Mouse (Mus musculus) limb, embryonic 14.5 days (tissue): ENCODE measurements around the gene Nup54. TPM values are rescaled to one million over a fixed set of nuclear protein-coding genes. Genes with fewer than 3 reads are reported as not detected.

Source experiments
- ATAC-seq: fragments of 200-750 bp; cut with Nextera tagmentation; 2 replicates; pipeline ENCODE4 v1.8.0; 2017; ENCODE audit warnings: low read depth, moderate number of reproducible peaks, moderate TSS enrichment; ENCODE audit not compliant: low FRiP score
- DNase-seq: peaks from one replicate; pipeline ENCODE4 v3.0.0-alpha.2; 2015; ENCODE audit warnings: low spot score
- H3K27ac ChIP-seq: fragments of 300-500 bp; sonication (generic); replicated peaks from 2 replicates; pipeline ENCODE4 v1.5.1; 2014; ENCODE audit warnings: low read depth, mild to moderate bottlenecking, low read length, moderate library complexity, mixed read lengths
- H3K27me3 ChIP-seq: fragments of 300-500 bp; sonication (generic); 2 replicates; pipeline ENCODE4 v1.6.1; 2014; ENCODE audit warnings: low read length, mixed read lengths; ENCODE audit not compliant: control insufficient read depth, insufficient read depth
- H3K36me3 ChIP-seq: fragments of 300-500 bp; sonication (generic); 2 replicates; pipeline ENCODE4 v1.6.1; 2014; ENCODE audit warnings: mild to moderate bottlenecking, low read length, moderate library complexity, mixed read lengths; ENCODE audit not compliant: control insufficient read depth, insufficient read depth
- H3K4me1 ChIP-seq: fragments of 300-500 bp; sonication (generic); 2 replicates; pipeline ENCODE4 v1.6.1; 2014; ENCODE audit warnings: antibody characterized with exemption, low read length, mixed read lengths; ENCODE audit not compliant: control insufficient read depth, insufficient read depth
- H3K4me2 ChIP-seq: fragments of 300-500 bp; sonication (generic); replicated peaks from 2 replicates; pipeline ENCODE4 v1.6.1; 2014; ENCODE audit warnings: low read depth, mild to moderate bottlenecking, low read length, moderate library complexity; ENCODE audit not compliant: severe bottlenecking
- H3K4me3 ChIP-seq: fragments of 300-500 bp; sonication (generic); replicated peaks from 2 replicates; pipeline ENCODE4 v1.5.1; 2014; ENCODE audit warnings: low read length
- H3K9ac ChIP-seq: fragments of 300-500 bp; sonication (generic); 2 replicates; pipeline ENCODE4 v1.6.1; 2014; ENCODE audit warnings: mild to moderate bottlenecking, low read depth, low read length, moderate library complexity; ENCODE audit not compliant: severe bottlenecking
- H3K9me3 ChIP-seq: fragments of 300-500 bp; sonication (generic); 2 replicates; pipeline ENCODE4 v1.6.1; 2016; ENCODE audit warnings: low read length; ENCODE audit not compliant: control insufficient read depth
- POLR2A ChIP-seq: fragments of 200-500 bp; IDR thresholded peaks from 2 replicates; pipeline ENCODE4 v1.8.0; 2012; ENCODE audit warnings: inconsistent platforms, mild to moderate bottlenecking, moderate library complexity, borderline replicate concordance; ENCODE audit not compliant: insufficient read depth, insufficient read length; ENCODE audit errors: extremely low read depth
- WGBS: fragments of 180-500 bp; shearing (Covaris S2); extraction: QIAGEN DNeasy Blood & Tissue Kit; methylation state at CpG from one replicate; pipeline ENCODE4 v1.1.7; 2014; 5-methylcytosine and 5-hydroxymethylcytosine counted together
- polyA plus RNA-seq, 2 experiments: library from polyadenylated mRNA; depleted of rRNA in 1 of 2; stranded (reverse) in 1 of 2; unstranded in 1 of 2; fragments of >200 nt; fragmentation: Nextera tagmentation in 1 of 2; extraction: Ambion mirVana in 1 of 2; gene quantifications; 2 replicates each; pipeline versions ENCODE4 v1.2.1 to v1.2.3; 2012 to 2014

Gene Nup54
- polyA plus RNA-seq, 2 experiments: 46.6 to 48.6 TPM

DNA sequence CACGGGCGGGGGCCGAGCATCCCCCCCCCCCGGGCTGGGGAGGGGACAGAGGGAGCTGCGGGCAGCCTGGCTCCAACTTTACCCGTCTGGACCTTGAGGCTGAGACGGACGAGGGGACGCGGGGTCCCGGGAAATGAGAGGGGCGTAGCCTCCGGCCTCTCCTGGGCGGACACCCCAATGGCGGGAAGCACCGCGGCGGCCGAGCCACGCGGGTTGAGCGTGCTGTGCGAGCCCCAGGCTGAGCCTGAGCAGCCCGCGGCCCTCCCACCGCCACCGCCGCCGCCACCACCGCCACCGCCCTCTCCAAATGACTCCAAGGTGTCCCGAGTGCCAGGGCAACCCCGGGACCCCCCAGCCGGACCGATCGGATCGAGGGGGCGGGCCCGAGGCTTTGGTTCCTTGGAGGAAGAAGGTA, 441 bp downstream of the Nup54 start:
- TF ChIP-seq POLR2A: no peak
- Histone ChIP-seq H3K36me3 (peaks cover 3% of the 10 kb centered on the region; the same call in 1 of the 2 replicates), H3K4me1 (peaks cover 13% of the 10 kb centered on the region), H3K27ac (peak overlapping the region; percentile 61; the same call in 1 of the 2 replicates), H3K9me3 (no peaks in the 10 kb centered on the region), H3K4me2 (peak overlapping the region; percentile 86), H3K9ac (peak overlapping the region; percentile 84), H3K27me3 (no peaks in the 10 kb centered on the region), H3K4me3 (peak overlapping the region; percentile 65)
- 0% methylated on average over 4 of the region's 39 CpGs for WGBS
- DNase-seq (no peak), ATAC-seq (peak; percentile 65)

- Histone ChIP-seq H3K9ac (peak overlapping the region; percentile 84), H3K9me3 (no peaks in the 10 kb centered on the region), H3K4me3 (peak overlapping the region; percentile 65), H3K4me1 (peaks cover 13% of the 10 kb centered on the region), H3K27ac (no peak overlapping the region), H3K27me3 (no peaks in the 10 kb centered on the region), H3K36me3 (peaks cover 5% of the 10 kb centered on the region), H3K4me2 (peak overlapping the region; percentile 86)
- no peak for DNase-seq
- no peak for ATAC-seq
- TF ChIP-seq POLR2A: no peak
- WGBS: under 1% methylated on average over 12 of the region's 12 CpGs
These were observed 949 bp downstream of the Nup54 start for GRCm38 (mm10) chr5:92434070-92434469.

DNA sequence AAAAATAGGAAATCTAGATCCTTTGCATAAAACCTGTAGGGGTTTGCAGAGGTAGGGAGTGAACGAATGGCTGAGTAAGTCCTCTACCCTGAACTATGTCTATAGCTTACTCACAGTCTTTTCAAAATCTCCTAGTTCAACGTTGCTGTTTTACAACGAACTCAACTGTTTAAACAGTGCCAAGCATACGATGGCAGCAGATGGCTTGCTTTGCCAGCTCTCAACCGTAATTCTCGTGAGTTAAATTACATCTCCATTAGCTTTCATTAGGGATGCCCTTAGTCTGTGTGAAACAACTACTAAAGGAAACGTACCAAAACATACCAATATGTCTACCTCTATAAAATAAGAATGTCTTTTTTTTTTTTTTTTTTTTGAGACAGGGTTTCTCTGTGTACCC, 3.4 kb downstream of the Nup54 start:
- Histone ChIP-seq H3K4me2 (no peak overlapping the region), H3K9ac (no peak overlapping the region), H3K27me3 (no peaks in the 10 kb centered on the region), H3K4me3 (no peak overlapping the region), H3K27ac (no peak overlapping the region), H3K36me3 (peaks cover 28% of the 10 kb centered on the region), H3K9me3 (no peaks in the 10 kb centered on the region), H3K4me1 (peaks cover 13% of the 10 kb centered on the region)
- no peak for TF ChIP-seq POLR2A
- no peak for DNase-seq
- WGBS: 80% methylated on average over 7 of the region's 7 CpGs
- ATAC-seq: no peak

GRCm38 (mm10) chr5:92430723-92431122, 4.3 kb downstream of the Nup54 start:
- no peaks in the 10 kb centered on the region for H3K9me3 ChIP-seq
- H3K4me2 ChIP-seq: no peak overlapping the region
- H3K36me3 ChIP-seq: peaks cover 34% of the 10 kb centered on the region
- DNase-seq: no peak
- H3K4me1 ChIP-seq: peaks cover 13% of the 10 kb centered on the region
- no peak overlapping the region for H3K27ac ChIP-seq
- no peak for TF ChIP-seq POLR2A
- no peaks in the 10 kb centered on the region for H3K27me3 ChIP-seq
- H3K9ac ChIP-seq: no peak overlapping the region
- WGBS: 81% methylated on average over 5 of the region's 5 CpGs
- no peak overlapping the region for H3K4me3 ChIP-seq
- ATAC-seq: no peak

- no peaks in the 10 kb centered on the region for H3K4me1 ChIP-seq
- no peaks in the 10 kb centered on the region for H3K27me3 ChIP-seq
- H3K4me3 ChIP-seq: no peak overlapping the region
- no peak overlapping the region for H3K4me2 ChIP-seq
- DNase-seq: no peak
- H3K27ac ChIP-seq: no peak overlapping the region
- H3K9ac ChIP-seq: no peak overlapping the region
- 96% methylated on average over 11 of the region's 11 CpGs for WGBS
- peaks cover 92% of the 10 kb centered on the region for H3K36me3 ChIP-seq
- ATAC-seq: no peak
- H3K9me3 ChIP-seq: no peaks in the 10 kb centered on the region
- TF ChIP-seq POLR2A: no peak
These were observed 10.9 kb downstream of the Nup54 start for GRCm38 (mm10) chr5:92424126-92424525.

DNA sequence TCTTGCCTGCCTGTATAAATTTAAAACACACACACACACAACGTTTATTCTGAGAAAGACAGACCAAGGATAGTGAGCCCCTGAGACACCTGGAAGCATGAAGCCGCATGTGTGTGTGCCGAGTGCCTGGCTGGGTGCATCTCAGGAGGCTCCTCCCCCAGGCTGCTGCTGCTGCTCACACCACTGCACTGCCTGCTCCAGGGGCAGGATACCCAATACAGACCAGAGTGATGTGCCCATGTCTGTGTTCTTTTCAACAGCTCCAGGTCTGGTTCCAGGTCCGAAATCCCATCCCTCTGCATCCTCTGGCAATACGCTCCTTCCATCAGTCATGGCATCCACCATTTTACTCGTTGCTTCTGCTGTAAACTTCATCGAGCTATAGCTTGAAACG, 21.0 kb downstream of the Nup54 start:
- no peak overlapping the region for H3K4me3 ChIP-seq
- H3K9ac ChIP-seq: no peak overlapping the region
- no peaks in the 10 kb centered on the region for H3K27me3 ChIP-seq
- H3K36me3 ChIP-seq: peaks cover 46% of the 10 kb centered on the region
- H3K4me1 ChIP-seq: no peaks in the 10 kb centered on the region
- ATAC-seq (no peak), DNase-seq (no peak)
- no peak overlapping the region for H3K4me2 ChIP-seq
- H3K9me3 ChIP-seq: no peaks in the 10 kb centered on the region
- no peak for TF ChIP-seq POLR2A
- no peak overlapping the region for H3K27ac ChIP-seq
- WGBS: 81% methylated on average over 8 of the region's 8 CpGs
